Mouse (Mus musculus) telencephalon, adult 2 months (tissue): ENCODE results near the gene Zfp655.
"Not testable (repeated sequence)": the region's sequence is repeated elsewhere in the genome, so short reads cannot be mapped to it uniquely, and the experiment has no call there.

Experiments used
- DNase-seq: peaks from one replicate; pipeline ENCODE4 v3.0.0-alpha.2; 2011; ENCODE audit warnings: low read depth, low spot score

Gene Zfp655

DNA sequence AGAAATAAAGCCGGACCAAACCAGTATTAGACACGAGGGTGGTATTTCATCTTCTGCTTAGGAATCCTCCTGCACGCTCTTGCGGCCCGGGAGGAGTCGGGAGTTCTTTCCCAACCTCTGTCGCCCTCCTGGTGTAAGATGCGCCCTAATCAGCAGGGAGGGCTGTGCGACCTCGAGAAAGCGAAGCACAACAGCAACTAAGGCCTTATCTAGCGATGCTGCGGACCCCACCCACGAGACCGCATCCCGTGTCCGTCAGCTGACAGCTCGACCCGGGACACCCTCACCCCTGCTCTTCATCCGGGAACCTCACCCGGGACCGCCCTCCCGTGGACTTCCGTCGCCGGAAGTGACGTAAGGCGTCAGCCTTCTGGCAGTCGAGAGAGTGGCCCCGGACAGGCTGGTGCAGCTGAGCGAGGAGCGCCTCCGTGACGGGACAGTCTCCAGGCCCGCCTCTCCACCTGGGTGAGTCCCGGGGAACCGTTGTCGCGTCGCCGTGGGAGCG lies at the start of gene Zfp655:
Zfp655 (plus strand) TSS at position 349 of the 505 bp plus-strand sequence.
- peak; percentile 96 for DNase-seq

DNA sequence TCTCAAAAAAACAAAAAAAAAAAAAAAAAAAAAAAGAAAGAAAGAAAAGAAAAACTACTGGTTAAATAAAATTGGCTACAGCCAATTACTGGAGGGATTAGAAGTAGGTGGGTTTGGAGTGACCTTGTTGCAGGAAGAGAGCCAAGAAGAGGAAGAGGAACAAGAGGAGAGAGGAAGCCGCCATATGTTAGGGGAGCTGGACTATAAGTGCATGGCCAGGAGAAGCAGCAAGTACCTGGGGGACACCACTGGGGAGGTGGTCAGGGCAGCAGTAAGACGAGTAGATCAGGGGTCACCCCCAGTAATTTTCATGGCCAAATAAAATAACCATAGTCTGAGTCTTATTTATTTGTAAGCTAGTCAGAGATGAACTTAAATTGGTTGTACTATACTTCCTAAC lies 46.3 kb upstream of the Zfp655 start:
- no peak for DNase-seq

DNA sequence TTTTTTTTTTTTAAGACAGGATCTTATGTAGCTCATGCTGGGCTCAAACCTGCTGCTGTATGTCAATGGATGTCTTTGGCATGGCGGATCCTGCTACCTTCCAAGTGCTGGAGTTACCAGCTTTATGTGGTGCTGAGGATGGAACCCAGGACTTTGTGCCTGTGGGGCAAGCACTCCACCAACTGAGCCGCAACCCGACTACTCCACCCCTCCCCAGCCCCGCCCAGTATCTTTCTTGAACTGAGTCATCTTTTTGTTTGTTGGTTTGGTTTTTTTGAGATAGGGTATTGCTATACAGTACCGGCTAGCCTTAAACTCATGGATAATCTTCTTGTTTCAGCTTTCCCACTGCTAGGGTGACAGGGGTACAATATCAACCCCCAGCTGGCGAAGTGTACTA lies 42.1 kb upstream of the Zfp655 start:
- no peak for DNase-seq

DNA sequence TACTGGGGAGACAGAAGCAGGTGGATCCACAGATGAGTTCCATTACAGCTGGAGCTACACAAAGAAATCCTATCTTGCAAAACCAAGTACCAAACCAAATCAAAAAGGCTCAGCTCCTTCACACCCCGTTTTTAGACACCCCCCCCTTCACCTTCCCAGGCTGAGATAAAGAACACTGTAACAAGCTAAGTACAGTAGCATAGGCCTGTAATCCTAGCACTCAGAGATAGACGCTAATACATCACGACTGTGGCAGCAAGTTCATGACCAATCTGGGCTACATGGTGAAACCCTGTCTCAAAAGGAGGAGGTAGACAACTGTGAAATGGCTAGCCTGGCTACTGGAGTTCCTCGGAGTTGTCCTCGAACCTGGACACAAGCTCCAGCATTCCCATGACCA lies 41.1 kb upstream of the Zfp655 start:
- no peak for DNase-seq

DNA sequence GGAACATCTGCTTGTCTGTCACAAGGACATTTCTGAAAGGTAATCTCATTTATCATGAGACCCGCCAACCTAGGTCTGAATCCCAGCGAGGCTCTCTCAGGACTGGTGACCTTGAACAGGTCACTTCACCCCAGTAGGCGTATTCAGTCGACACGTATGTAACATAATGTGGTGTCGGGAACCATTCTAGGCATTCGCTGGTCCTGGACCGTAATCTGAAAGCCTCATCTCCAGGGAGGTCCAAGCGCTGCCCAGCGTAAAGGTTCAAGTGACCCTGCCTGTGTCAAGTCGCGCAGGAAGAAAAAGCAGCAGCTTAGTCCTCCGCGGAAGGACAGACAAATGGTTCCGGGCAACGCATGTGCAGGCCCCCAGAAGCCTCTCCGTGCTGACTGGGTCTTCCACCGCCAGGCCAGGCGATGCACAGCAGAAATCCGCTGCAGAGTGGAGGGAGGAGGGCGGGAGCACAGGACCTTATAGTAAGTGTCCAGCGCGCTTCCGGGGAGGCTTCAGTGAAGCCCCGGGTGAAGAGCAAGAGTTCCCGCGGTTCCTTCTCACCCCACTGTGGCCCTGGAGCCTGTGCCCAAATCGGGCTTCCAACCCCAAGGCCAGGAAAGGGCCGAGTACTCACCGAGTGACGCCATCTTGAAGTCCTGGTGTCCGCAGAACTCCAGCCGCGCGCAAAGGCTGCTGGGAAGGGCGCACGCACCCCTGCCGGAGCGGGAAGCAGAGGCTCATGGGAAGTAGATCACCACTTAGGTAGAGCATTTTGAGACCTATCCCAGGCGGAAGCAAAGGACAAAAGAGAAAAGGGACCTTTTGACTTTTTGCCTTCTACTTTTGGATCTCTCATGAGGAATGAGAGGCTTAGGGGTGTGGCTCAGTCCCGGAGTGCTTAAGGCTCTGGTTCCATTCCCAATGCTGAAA lies 40.4 kb upstream of the Zfp655 start:
- DNase-seq: peak; percentile 92

DNA sequence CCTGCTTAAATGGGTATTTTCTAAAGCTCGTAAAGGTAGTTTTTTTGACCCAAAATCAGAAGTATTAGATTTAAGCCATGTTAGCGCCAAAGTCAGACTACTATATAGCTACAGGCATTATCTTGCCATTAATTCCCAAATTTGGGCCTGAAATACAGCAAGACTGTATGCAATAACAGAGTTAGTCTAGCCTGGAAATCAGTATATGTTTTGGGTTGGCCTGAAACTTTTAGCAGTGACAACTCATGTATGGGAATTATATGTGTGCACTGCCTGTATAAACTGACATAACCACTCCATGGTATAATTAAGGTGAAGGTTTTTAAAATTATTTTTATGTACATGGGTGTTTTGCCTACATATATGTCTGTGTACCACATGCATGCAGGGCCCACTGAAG lies 39.6 kb upstream of the Zfp655 start, which contains the start of gene Atp5j2:
Atp5j2 (minus strand) TSS at position 101 of the 400 bp plus-strand sequence.
- DNase-seq: no peak

DNA sequence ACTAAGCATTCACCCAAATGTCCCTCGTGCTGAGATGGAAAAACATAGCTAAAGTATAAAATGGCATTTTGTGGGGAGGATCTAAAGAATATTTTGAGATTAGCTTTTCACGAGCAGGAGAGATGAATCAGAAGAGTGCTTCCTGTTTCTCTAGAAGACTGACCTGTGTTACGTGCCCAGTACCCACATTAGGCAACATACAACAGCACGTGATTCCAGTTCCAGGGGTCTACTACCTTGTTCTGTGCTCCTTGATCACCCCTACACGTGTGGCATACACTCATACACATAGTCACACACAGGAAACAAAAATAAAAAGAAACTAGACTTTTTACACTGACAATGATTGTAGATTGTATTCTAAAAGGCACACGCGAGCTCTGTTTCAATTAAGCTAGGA lies 31.1 kb upstream of the Zfp655 start:
- DNase-seq: no peak

DNA sequence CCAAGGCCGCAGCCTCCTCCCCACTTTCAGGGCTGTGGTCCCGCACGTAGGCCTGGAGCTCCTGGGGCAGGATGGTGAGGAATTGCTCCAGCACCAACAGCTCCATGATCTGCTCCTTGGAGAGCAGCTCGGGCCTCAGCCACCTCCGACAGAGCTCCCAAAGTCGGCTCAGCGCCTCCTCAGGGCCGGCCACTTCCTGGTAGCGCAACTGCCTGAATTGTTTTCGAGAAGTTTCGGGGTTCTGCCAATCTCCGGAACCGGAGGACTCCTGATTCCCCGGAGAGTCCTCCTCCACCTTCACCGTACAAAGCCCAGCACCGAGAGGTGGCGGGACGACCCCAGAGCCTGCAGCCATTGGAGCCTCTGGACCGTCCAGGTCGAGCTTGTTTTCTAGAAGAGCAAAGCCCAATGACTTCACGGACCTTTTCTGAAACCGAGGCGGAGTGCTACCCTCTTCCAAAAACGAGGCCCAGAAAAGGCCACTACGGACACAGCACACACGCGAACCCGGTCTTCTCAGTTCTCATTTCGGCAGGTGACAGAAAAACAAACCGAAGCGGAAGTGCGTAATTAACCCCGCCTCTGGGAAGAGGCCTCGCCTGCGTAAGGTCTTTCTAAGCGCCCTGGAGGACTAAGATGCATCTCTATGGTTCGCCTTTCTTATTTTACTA lies 30.1 kb upstream of the Zfp655 start, which contains the start of gene Zkscan14:
Zkscan14 (minus strand) TSS at position 548 of the 671 bp plus-strand sequence.
- DNase-seq: peak; percentile 88

DNA sequence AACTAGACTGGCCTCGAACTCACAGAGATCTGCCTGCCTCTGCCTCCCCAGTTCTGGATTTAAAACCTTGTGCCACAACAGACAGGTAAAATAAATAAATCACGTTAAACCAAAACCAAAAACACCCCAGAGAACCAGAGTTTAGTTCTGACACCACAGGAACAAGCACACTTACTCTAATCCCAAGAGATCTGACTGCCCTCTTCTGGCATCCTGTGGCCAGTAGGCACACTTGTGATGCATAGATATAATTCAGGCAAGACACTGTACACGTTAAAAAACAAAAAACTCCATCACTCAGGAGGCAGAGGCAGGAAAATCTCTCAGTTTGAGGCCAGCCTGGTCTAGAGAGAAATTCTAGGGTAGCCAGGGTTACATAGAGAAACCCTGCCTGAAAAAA lies 29.1 kb upstream of the Zfp655 start:
- DNase-seq: no peak

DNA sequence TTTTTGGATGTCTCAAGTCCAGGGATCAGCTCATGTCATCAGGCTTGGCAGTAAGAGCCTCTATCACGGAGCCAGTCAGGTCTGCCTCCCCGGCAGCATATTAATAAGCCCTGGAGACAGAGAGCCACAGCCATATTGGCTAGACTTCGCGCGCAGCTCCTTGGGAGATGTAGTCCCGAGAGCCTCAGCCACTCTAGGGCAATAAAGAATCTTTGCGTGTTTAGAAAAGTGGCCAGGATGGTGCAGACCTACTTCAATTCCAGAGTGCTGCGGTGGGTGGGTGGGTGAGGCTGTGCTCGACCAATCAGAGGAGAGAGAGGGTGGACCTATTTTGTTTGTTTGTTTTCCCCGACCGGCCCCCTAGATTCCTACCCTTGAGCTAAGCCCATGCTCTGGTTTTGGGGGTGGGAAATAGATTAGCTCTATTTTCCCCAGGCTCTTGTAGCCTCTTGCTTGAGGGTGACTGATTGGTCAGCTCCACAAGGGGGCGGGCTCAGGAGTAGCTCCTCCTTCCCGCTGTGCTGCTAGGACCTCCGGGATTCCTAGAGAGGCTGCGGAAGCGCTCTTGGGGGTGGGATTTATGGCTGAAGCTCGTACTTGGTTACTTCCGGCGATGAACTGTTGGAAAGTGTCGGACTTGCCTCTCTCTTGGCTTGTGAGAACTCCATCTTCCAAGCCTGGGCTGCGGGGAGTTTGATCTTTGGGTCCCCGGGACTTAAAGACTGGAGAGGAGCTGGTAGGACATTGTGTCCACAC lies 27.4 kb upstream of the Zfp655 start, which contains the start of gene Zkscan5:
Zkscan5 (plus strand) TSS at position 627 of the 756 bp plus-strand sequence.
- DNase-seq: peak; percentile 99

DNA sequence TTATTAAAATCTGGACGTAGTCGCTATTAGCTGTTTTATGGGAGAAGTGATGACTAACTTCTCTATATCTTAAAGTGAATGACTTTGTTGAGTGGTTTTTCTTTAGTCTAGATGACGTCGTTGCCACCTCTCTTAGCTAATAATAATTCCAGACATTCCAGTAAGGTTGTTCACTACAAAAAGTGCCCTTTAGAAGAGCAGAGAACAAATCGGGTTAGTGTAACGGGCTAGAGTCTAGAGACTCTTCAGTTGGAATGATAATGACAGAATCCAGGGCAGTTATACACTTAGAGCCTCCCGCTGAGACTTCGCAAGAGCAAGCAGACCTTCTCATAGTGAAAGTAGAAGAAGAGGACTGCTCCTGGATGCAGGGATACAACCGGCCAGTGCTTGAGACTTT lies 26.5 kb upstream of the Zfp655 start:
- DNase-seq: no peak

DNA sequence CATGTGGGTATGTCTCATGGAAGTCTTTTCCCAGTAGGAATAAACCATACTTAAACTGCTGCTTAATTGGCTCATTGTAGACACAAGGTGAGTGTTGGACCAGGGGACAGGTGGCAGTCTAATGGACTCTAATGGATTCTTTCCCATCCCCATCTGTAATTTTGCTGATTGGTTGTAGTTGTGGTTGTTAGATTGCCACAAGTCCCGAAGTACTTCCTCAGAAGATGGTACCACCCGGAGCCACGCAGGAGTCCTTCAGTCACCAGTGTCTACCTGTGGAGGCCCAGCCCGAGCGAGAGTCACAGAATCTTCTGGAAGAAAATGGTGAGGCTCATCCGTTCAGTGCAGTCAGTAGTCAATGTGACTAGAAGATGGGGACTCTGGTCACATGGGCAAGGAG lies 24.1 kb upstream of the Zfp655 start:
- DNase-seq: no peak

DNA sequence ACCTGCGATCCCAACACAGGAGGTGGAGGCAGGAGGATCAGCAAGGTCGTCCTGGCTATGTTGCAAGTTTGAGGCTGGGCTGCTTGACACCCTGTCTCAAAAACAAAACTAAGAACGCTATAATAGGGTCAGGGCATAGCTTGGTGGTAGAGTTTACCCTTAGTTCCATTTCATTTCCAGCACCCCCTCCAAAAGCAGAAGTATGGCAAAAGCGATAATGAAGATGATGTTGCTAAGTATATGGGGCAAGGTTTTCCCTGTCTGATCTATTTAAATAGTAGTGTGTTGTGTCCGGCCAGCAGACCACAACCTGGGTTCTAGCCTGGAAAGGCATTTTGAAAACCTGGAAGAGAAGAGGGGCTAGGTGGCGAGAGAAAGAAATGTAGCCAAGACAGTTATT lies 23.6 kb upstream of the Zfp655 start:
- DNase-seq: no peak

DNA sequence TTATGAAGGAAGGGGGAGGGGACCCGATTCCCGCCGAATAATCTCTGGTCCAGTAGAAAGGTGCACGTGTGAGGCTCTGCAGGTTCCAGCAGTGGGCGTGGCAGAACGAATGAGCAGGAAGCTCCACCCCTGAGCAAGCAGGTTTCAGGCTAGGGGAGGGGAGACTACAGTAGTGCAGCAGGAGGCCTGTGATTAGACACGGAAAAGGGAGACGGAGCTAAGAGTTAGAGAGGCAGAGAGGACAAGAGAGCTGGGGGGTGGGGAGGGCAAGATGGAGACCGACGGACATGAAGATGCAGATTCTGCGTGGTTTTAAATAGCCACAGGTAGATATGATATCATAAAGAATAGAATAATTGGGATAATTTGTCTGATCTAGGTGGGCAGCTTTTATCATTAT lies 23.1 kb upstream of the Zfp655 start:
- DNase-seq: not testable (repeated sequence)

DNA sequence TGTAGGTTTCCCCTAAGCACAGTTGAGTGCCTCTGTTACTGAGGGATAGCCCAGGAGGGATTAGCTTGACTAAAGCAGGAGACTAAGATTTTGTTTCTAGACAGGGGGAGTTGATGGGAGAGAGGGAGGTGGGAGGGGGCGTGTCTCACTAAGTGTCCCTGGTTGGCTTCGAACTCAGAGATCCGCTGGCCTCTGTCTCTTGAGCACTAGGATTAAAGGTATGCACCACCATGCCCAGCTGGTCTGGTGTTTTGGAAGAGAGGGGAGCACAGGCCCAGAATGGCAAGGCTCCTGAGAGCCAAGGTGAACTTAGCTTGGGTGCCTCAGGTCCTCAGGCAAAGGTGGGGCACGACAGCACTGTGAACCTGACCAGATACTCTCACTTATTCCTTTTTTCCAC lies 20.2 kb upstream of the Zfp655 start:
- no peak for DNase-seq

DNA sequence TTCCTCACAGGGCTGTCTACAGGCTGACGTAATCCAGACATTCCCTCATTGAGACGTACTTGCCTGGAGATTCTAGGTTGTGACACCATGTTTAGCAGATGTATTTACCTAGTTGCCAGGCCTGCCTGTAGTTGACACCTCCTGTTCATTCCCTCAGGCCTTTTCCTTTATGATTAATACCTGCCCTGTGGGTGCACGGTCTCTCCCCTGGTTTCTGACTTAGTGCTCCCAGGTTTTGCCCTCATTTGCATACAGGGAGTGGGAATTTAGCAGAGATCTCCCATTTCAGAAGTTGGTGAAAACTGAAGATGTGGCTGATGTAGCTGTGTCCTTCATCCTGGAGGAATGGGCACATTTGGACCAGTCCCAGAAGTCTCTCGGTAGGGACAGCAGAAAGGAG lies 19.3 kb upstream of the Zfp655 start:
- no peak for DNase-seq

DNA sequence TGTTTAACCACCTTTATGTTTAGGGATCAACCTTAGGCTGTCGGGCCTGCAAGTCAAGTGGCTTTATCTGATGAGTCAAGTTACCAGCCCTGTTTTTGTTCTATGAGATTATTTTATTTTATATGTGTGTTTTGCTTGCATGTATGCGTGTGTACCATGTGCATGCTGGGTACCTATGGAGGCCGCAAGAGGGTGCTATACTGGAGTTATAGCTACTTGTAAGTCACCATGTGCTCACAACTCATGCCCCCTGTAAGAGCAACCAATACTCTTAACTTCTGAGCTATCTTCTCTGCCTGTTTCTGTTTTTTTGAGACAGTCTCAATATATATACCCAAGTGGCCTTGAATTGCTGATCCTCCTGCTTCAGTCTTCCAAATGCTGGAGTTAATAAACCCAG lies 18.0 kb upstream of the Zfp655 start:
- DNase-seq: no peak

DNA sequence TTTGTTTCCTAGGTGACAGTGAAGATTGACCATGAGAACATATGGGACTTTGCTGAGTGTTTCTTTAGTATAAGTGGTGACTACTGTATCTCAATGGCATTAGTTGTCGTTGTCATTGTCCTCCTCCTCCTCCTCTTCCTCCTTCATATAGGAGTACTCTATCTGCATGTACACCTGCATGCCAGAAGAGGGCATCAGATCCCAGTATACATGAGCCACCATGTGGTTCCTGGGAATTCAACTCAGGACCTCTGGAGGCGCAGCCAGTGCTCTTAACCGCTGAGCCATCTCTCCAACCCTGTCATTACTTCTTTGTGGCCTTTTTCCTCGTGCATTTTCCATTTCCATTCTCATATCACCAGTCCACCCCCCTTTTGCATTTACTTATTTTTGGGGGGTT lies 16.8 kb upstream of the Zfp655 start:
- DNase-seq: no peak

DNA sequence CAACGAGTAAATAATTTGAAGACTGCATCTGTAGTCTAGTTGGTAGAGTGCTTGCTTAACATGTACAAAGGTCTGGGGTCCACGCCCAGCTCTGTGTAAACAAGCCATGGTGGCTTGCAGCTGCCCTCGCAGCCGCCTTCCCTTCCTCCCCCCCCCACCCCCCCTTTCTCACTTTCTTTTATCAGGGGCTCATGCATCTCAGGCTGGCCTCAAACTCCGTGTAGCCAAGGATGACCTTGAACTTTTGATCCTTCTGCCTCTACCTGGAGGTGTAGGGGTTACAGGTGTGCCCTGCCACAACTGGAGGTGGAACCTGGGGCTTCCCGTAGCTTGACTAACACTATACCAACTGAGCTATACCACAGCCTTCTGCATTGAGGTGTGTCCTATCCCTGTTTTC lies 13.8 kb upstream of the Zfp655 start:
- no peak for DNase-seq

DNA sequence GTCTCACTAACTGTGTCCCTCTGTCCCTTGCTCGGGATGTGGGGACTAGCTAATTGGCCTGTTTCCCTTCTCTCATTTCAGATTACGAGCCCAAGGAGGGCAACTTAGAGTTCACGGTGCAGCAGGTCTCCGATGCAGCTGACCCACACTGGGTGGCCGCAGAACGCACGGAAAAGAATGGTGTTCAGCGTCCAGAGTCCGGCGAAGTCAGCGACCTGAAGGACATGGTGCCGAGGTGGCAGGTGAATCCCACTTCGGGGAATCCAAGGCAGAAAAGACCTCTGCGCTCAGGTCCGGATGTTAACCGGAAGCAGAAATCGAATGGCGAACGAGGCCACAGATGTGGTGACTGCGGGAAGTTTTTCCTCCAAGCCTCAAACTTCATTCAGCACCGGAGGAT lies 13.3 kb upstream of the Zfp655 start:
- no peak for DNase-seq

DNA sequence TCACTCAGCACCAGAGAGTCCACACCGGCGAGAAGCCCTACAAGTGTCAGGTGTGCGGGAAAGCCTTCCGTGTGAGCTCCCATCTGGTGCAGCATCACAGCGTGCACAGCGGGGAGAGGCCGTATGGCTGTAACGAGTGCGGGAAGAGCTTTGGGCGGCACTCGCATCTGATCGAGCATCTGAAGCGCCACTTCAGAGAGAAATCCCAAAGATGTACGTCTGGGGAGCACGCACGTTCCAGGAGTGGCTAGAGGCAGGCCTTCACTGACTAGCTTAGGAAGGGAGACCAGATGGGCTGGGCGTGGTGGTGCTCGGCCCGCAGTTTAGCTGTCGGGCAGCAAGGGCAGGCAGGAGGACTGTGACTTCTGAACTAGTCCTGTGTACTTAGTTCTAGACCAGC lies 12.8 kb upstream of the Zfp655 start:
- no peak for DNase-seq

DNA sequence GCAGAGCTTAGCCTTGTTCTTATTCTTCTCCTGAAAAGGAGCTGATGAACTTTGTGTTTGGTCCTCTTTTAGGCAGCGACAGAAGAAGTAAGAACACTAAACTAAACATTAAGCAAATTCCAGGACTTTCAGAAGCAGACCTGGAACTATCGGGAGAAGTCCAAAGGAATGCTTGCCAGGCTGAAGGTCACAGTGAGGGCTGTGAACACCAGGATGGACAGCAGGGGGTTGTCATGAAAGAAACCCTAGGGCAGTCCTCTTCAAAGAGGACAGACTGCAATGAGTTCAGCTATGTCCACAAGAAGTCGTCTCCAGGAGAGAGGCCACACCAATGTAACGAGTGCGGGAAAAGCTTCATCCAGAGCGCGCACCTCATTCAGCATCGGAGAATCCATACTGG lies 11.5 kb upstream of the Zfp655 start:
- no peak for DNase-seq
